Mouse (Mus musculus): Measurements from ENCODE around the gene Ctc1. TPM values are rescaled to one million over a fixed set of nuclear protein-coding genes. Genes with fewer than 3 reads are reported as not detected.

Ctc1 gene
- total RNA-seq, 1 experiment from 2014 or later: 16.3 TPM

- no peak for ATAC-seq (replicated peaks; ENCODE audit: insufficient number of reproducible peaks, low FRiP score, low TSS enrichment, poor library complexity, severe bottlenecking)
Observed at GRCm38 (mm10) chr11:69077316-69077715, 61.6 kb downstream of the Ctc1 start.

GRCm38 (mm10) chr11:69078041-69078440, 62.3 kb downstream of the Ctc1 start:
- no peak for ATAC-seq (replicated peaks; ENCODE audit: insufficient number of reproducible peaks, low FRiP score, low TSS enrichment, poor library complexity, severe bottlenecking)

DNA sequence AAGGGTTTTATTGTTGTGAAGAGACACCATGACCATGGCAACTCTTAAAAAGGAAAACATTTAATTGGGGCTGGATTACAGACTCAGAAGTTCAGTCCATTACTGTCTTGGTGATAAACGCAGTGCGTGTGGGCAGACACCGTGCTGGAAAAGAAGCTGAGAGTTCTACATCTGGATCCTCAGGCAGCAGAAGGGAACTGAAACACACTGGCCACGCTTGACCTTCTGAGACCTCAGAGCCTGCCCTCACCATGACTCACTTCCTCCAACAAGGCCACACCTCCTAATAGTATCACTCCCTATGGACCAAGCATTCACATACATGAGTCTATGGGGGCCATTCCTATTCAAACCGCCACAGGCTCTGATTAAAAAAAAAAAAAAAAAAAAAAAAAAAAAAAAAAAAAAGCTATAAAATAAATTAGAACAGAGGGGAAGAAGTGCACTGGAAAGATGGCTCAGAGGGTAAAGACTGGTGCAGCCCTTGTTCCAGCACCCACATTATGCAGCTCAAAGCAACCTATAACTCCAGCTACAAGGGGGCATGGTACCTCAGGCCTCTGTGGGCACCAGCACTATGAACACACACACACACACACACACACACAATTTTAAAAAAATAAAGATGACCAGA, 63.2 kb downstream of the Ctc1 start:
- ATAC-seq (replicated peaks; ENCODE audit: insufficient number of reproducible peaks, low FRiP score, low TSS enrichment, poor library complexity, severe bottlenecking): peak; percentile 94

- no peak for ATAC-seq (replicated peaks; ENCODE audit: insufficient number of reproducible peaks, low FRiP score, low TSS enrichment, poor library complexity, severe bottlenecking)
Observed at GRCm38 (mm10) chr11:69080102-69080854, 64.6 kb downstream of the Ctc1 start.

DNA sequence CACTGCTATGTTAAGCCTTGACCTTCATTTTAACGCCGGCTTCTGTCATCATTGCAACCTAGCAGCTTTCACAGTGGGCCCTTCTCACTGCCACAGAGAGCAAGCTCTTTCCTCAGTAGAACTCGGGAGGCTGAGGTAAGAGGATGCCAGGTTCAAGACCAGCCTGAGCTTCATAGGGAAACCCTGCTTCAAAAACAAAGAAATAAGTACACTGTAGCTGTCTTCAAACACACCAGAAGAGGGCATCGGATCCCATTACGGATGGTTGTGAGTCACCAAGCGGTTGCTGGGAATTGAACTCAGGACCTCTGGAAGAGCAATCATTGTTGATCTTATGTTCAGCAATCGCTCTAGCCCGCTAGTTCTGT, 65.1 kb downstream of the Ctc1 start:
- no peak for ATAC-seq (replicated peaks; ENCODE audit: insufficient number of reproducible peaks, low FRiP score, low TSS enrichment, poor library complexity, severe bottlenecking)

- no peak for ATAC-seq (replicated peaks; ENCODE audit: insufficient number of reproducible peaks, low FRiP score, low TSS enrichment, poor library complexity, severe bottlenecking)
Observed at GRCm38 (mm10) chr11:69081613-69082012, 65.9 kb downstream of the Ctc1 start.

DNA sequence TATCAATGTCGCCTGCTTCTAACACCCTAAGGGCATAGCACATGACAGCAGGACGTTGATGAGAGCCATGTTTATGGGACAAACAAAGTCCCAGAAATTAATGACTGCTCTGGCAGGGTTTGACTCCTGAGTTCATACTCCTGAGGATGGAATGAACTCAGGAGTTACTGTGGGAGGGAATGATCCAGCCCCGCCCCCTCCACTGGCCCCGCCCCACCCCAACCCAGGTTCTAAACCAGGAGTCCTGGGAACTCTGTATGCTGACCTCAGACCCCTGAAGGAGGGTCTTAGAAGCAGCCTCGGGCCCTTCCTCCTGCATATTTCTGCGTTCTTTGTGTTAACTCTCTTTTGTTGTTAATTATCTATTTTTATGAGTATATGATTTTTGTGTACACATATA, 69.9 kb downstream of the Ctc1 start:
- ATAC-seq (replicated peaks; ENCODE audit: insufficient number of reproducible peaks, low FRiP score, low TSS enrichment, poor library complexity, severe bottlenecking): no peak

Other genes with a start within 250 kb of the Ctc1 start
- 152 to 252 TPM (median 234 TPM) in 3 replicates for gene Ndel1, start 144.1 kb upstream of the Ctc1 start, total RNA-seq (2017)
- gene Rnf222, start 127.4 kb upstream of the Ctc1 start, total RNA-seq (2017): not detected in 3 replicates
- 2,881 to 4,104 TPM (median 3,946 TPM) in 3 replicates for gene Rpl26, start 114.3 kb upstream of the Ctc1 start, total RNA-seq (2017)
- gene Odf4, start 88.8 kb upstream of the Ctc1 start, total RNA-seq (2017): not detected in 3 replicates
- gene Arhgef15, start 58.4 kb upstream of the Ctc1 start, total RNA-seq (2017): not detected in 3 replicates
- 0.38 to 1.7 TPM in 2 of 3 replicates, not detected in the other for gene Slc25a35, start 47.8 kb upstream of the Ctc1 start, total RNA-seq (2017)
- gene Rangrf, start 40.7 kb upstream of the Ctc1 start, total RNA-seq (2017): 1.9 to 10.1 TPM (median 2.6 TPM) in 3 replicates
- gene Pfas, start 7.5 kb upstream of the Ctc1 start, total RNA-seq (2017): 7.1 to 9.6 TPM (median 7.4 TPM) in 3 replicates
- gene Aurkb, start 29.7 kb downstream of the Ctc1 start, total RNA-seq (2017): 1.1 to 8.3 TPM (median 4.8 TPM) in 3 replicates
- gene Borcs6, start 43.8 kb downstream of the Ctc1 start, total RNA-seq (2017): 12.4 to 16.1 TPM (median 13.3 TPM) in 3 replicates
- 1.1 TPM in 1 of 3 replicates, not detected in the others for gene Tmem107, start 54.9 kb downstream of the Ctc1 start, total RNA-seq (2017)
- gene Vamp2, start 72.6 kb downstream of the Ctc1 start, total RNA-seq (2017): 13.1 to 89.9 TPM (median 23.6 TPM) in 3 replicates
- gene Per1, start 79.3 kb downstream of the Ctc1 start, total RNA-seq (2017): 44.9 to 89.7 TPM (median 81.1 TPM) in 3 replicates
- 0.49 TPM in 1 of 3 replicates, not detected in the others for gene Hes7, start 104.5 kb downstream of the Ctc1 start, total RNA-seq (2017)
- not detected in 3 replicates for gene 9130213A22Rik, start 106.7 kb downstream of the Ctc1 start, total RNA-seq (2017)
- 0.32 to 0.57 TPM in 2 of 3 replicates, not detected in the other for gene Aloxe3, start 110.0 kb downstream of the Ctc1 start, total RNA-seq (2017)
- gene Alox12b, start 141.1 kb downstream of the Ctc1 start, total RNA-seq (2017): not detected in 3 replicates
- 1.4 to 2.3 TPM (median 1.5 TPM) in 3 replicates for gene Alox8, start 181.9 kb downstream of the Ctc1 start, total RNA-seq (2017)
- gene Gucy2e, start 221.1 kb downstream of the Ctc1 start, total RNA-seq (2017): 0.32 TPM in 1 of 3 replicates, not detected in the others

Data from monocyte, adult 5-6 weeks (primary cell).